Mouse (Mus musculus) C2C12 (cell line): ENCODE data around the gene Tacr2. TPM values are rescaled to one million over a fixed set of nuclear protein-coding genes. Genes with fewer than 3 reads are reported as not detected.

Source experiments
- H3K27me3 ChIP-seq: one replicate; pipeline ENCODE4 v1.6.1; 2011; ENCODE audit not compliant: control insufficient read depth, insufficient read depth, insufficient read length
- H3K36me3 ChIP-seq: one replicate; pipeline ENCODE4 v1.6.1; 2011; ENCODE audit not compliant: control insufficient read depth, insufficient read depth
- H3K4me3 ChIP-seq: one replicate; pipeline ENCODE4 v1.5.1; 2011; ENCODE audit warnings: mild to moderate bottlenecking, control low read depth; ENCODE audit not compliant: poor library complexity, insufficient read depth, severe bottlenecking
- H3K79me2 ChIP-seq: one replicate; pipeline ENCODE4 v1.6.1; 2011; ENCODE audit not compliant: control insufficient read depth, insufficient read depth
- H3K79me3 ChIP-seq: one replicate; pipeline ENCODE4 v1.6.1; 2011; ENCODE audit warnings: low read depth, control low read depth
- H3ac ChIP-seq: one replicate; pipeline ENCODE3; 2011; ENCODE audit warnings: low read depth; ENCODE audit not compliant: control insufficient read depth, insufficient read length
- CEBPB ChIP-seq: IDR thresholded peaks from one replicate; pipeline ENCODE4 v1.6.1; 2011; ENCODE audit warnings: low read depth, mild to moderate bottlenecking, control low read depth, moderate library complexity
- CTCF ChIP-seq: IDR thresholded peaks from one replicate; pipeline ENCODE4 v1.5.1; 2011; ENCODE audit not compliant: control insufficient read depth, insufficient read depth, insufficient read length
- FOSL1 ChIP-seq: IDR thresholded peaks from one replicate; pipeline ENCODE4 v1.8.0; 2011; ENCODE audit warnings: mild to moderate bottlenecking, low read length; ENCODE audit not compliant: poor library complexity, insufficient read depth, severe bottlenecking
- MAX ChIP-seq: IDR thresholded peaks from one replicate; pipeline ENCODE4 v1.6.1; 2011; ENCODE audit warnings: mild to moderate bottlenecking, control low read depth
- MYOD1 ChIP-seq: IDR thresholded peaks from one replicate; pipeline ENCODE4 v1.6.1; 2011; ENCODE audit warnings: low read depth; ENCODE audit not compliant: control insufficient read depth, insufficient read length
- MYOG ChIP-seq: IDR thresholded peaks from one replicate; pipeline ENCODE4 v1.6.1; 2011; ENCODE audit not compliant: control insufficient read depth, insufficient read length; ENCODE audit errors: extremely low read depth
- USF1 ChIP-seq: IDR thresholded peaks from one replicate; pipeline ENCODE4 v1.6.1; 2011; ENCODE audit warnings: low read depth, mild to moderate bottlenecking, control low read depth, moderate library complexity
- polyA plus RNA-seq: library from polyadenylated mRNA; unstranded; fragments of >200 nt; fragmentation: generic; extraction: Trizol; gene quantifications from one replicate; pipeline ENCODE4 v1.2.1, GENCODE M21; 2012; ENCODE audit warnings: missing spikeins

Gene Tacr2
- polyA plus RNA-seq, 1 experiment: 0.04 TPM

DNA sequence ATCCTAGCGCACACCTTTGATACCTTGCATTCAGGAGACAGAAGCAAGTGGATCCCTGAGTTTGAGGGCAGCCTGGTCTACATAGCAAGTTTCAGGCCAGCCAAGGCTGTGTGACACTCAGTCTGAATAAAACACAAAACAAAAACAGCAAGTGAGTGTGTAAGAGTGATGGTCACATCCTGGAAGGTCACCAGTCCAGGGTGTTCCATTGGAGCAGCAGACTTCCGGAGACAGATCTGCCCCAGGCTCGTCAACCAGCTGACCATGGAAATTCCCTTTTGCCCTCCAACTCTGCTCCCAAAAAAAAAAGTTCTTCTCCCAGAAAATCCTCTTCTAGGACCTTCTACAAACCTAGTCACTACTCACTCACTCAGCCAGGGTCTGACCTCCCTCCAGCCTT is 20.4 kb upstream of the Tacr2 start:
- Histone ChIP-seq H3K36me3 (no peaks in the 10 kb centered on the region), H3K79me2 (no peaks in the 10 kb centered on the region), H3K4me3 (no peak overlapping the region), H3K79me3 (peaks cover 1% of the 10 kb centered on the region), H3ac (no peak overlapping the region), H3K27me3 (no peaks in the 10 kb centered on the region)
- no peak for TF ChIP-seq MYOG
- TF ChIP-seq FOSL1: no peak
- no peak for TF ChIP-seq CEBPB
- TF ChIP-seq USF1: no peak
- TF ChIP-seq MYOD1: no peak
- no peak for TF ChIP-seq MAX
- no peak for TF ChIP-seq CTCF

DNA sequence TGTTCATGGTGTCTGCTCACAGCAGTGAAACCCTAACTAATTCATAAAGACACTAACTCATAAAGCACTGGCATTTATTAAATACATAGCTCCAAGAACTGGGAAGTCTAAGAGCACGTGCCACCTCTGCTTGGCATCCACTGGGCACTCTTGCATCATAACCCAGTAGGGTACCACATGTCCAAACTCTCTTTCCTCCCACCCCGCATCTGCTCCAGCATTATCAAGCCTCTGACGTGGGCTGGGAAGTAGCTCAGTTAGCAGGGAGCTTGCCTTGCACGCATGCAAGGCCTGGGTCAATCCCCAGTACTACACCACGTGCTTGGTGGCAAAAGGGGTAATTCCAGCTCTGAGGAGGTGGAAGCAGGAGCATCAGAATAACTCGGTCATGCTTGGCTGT is 16.1 kb upstream of the Tacr2 start:
- Histone ChIP-seq H3K27me3 (no peaks in the 10 kb centered on the region), H3K79me3 (no peaks in the 10 kb centered on the region), H3K4me3 (no peak overlapping the region), H3ac (no peak overlapping the region), H3K79me2 (no peaks in the 10 kb centered on the region), H3K36me3 (no peaks in the 10 kb centered on the region)
- TF ChIP-seq MYOD1 (no peak), FOSL1 (no peak), CTCF (no peak), MYOG (no peak), CEBPB (no peak), MAX (no peak), USF1 (no peak)

DNA sequence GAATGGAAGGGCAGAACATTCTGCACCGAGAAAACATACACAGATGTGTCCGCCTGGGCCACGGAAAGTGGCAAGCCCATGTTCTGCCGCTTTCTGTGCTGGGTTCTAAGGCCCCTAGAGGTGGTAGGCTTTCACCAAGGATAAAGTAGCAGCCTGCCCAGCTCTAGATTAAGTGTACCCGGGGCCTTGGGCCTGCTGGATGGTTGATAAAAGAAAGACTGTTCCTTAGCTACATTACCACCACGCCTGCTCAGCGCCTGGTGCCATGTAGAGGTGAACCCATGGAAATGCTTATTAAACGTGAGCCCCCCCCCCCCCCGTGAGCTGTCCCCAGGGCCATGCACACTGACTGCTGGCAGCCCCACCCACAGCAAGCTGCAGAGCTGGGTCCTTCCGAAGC is 15.0 kb upstream of the Tacr2 start:
- no peak overlapping the region for H3K4me3 ChIP-seq
- no peaks in the 10 kb centered on the region for H3K79me3 ChIP-seq
- no peak overlapping the region for H3ac ChIP-seq
- H3K27me3 ChIP-seq: no peaks in the 10 kb centered on the region
- TF ChIP-seq CEBPB: no peak
- no peak for TF ChIP-seq USF1
- TF ChIP-seq FOSL1: no peak
- TF ChIP-seq MYOG: no peak
- no peak for TF ChIP-seq CTCF
- H3K79me2 ChIP-seq: no peaks in the 10 kb centered on the region
- no peaks in the 10 kb centered on the region for H3K36me3 ChIP-seq

DNA sequence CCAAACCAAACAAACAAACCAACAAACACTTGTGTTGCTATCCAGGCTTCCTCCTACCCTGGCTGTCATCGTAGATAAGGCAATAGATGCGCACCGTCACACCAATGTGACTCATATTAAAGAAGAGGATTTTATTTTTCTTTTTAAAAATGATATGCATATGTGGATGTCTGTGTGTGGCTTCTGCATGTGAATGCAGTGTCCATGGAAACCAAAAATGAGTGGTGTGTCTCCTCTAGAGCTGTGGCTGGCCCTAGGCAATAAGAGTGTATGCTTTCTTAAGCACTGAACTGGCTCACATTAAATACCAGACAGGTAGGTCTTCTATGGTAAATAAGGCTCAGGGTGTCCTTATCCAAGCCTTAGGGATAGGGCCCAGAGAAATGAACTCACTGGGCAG is 13.6 kb upstream of the Tacr2 start:
- H3K27me3 ChIP-seq: no peaks in the 10 kb centered on the region
- TF ChIP-seq USF1: no peak
- TF ChIP-seq MAX: no peak
- no peak for TF ChIP-seq MYOG
- TF ChIP-seq MYOD1: no peak
- TF ChIP-seq CTCF: no peak
- TF ChIP-seq FOSL1: no peak
- TF ChIP-seq CEBPB: no peak
- no peaks in the 10 kb centered on the region for H3K79me2 ChIP-seq
- H3K79me3 ChIP-seq: no peaks in the 10 kb centered on the region
- no peak overlapping the region for H3K4me3 ChIP-seq
- H3ac ChIP-seq: no peak overlapping the region
- H3K36me3 ChIP-seq: no peaks in the 10 kb centered on the region

DNA sequence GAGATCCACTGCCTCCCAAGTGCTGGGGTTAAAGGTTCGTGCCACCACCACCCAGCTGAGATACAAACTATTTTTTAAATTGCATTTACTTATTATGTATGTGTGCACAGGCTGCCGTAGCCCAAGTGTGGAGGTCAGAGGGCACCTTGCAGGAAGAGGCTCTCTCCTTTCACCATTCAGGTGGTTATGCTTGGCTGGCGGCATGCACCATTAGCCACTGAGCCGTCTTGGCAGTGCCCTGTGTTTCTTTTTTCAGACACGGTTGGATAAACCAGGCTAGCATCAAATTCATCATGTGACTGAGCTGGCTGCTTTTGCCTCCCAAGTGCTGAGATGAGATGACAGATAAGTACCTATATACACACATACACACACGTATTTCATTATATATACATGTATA is 13.0 kb upstream of the Tacr2 start:
- no peaks in the 10 kb centered on the region for H3K27me3 ChIP-seq
- no peaks in the 10 kb centered on the region for H3K79me3 ChIP-seq
- TF ChIP-seq MYOG (no peak), MAX (no peak), MYOD1 (no peak), FOSL1 (no peak), USF1 (no peak), CTCF (no peak), CEBPB (no peak)
- no peaks in the 10 kb centered on the region for H3K36me3 ChIP-seq
- H3K79me2 ChIP-seq: no peaks in the 10 kb centered on the region
- H3K4me3 ChIP-seq: no peak overlapping the region
- H3ac ChIP-seq: no peak overlapping the region

DNA sequence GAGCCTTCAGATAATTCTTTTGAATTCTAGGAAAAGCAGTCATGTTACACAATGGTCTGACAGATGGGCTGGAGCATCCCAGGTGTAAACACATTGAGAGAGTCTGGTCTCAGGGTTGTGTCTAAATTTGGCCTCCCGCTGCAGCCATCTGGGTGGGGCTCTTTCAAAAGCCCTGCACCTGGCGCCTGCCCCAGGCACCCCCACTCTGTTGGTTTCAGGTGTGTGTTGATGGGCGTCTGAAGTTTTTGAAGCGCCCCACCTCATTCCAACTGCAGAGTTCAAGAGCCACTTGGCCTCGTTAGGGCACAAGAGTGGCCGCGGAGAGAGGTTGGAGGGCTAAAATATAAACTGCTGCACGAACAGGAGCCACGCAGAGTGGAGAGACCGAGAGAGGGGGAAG is 9.9 kb upstream of the Tacr2 start:
- Histone ChIP-seq H3K79me3 (no peaks in the 10 kb centered on the region), H3K4me3 (no peak overlapping the region), H3ac (no peak overlapping the region), H3K27me3 (no peaks in the 10 kb centered on the region), H3K79me2 (no peaks in the 10 kb centered on the region), H3K36me3 (no peaks in the 10 kb centered on the region)
- no peak for TF ChIP-seq MAX
- TF ChIP-seq MYOG: no peak
- TF ChIP-seq CEBPB: no peak
- TF ChIP-seq USF1: no peak
- no peak for TF ChIP-seq MYOD1
- no peak for TF ChIP-seq FOSL1
- no peak for TF ChIP-seq CTCF
